Mouse (Mus musculus) kidney, embryonic 16.5 days (tissue): ENCODE data around the gene Hist1h2ad. TPM values are rescaled to one million over a fixed set of nuclear protein-coding genes. Genes with fewer than 3 reads are reported as not detected.
"Not testable (repeated sequence)": the region's sequence is repeated elsewhere in the genome, so short reads cannot be mapped to it uniquely, and the experiment has no call there.

Source experiments
- ATAC-seq: fragments of 200-750 bp; cut with Nextera tagmentation; 2 replicates; pipeline ENCODE4 v1.8.0; 2017; ENCODE audit warnings: moderate TSS enrichment; ENCODE audit not compliant: low FRiP score, low TSS enrichment
- H3K27ac ChIP-seq: fragments of 300-500 bp; sonication (generic); 2 replicates; pipeline ENCODE4 v1.5.1; 2014; ENCODE audit warnings: low read length
- H3K27me3 ChIP-seq: fragments of 300-500 bp; sonication (generic); 2 replicates; pipeline ENCODE4 v1.6.1; 2014; ENCODE audit warnings: low read length, control low read depth, mixed read lengths; ENCODE audit not compliant: insufficient read depth
- H3K36me3 ChIP-seq: fragments of 300-500 bp; sonication (generic); 2 replicates; pipeline ENCODE4 v1.6.1; 2014; ENCODE audit warnings: low read length, control low read depth, mixed read lengths; ENCODE audit not compliant: insufficient read depth
- H3K4me1 ChIP-seq: fragments of 300-500 bp; sonication (generic); 2 replicates; pipeline ENCODE4 v1.6.1; 2014; ENCODE audit warnings: low read length, control low read depth, mixed read lengths; ENCODE audit not compliant: insufficient read depth
- H3K4me2 ChIP-seq: fragments of 300-500 bp; sonication (generic); replicated peaks from 2 replicates; pipeline ENCODE4 v1.6.1; 2014; ENCODE audit warnings: low read depth, low read length
- H3K4me3 ChIP-seq: fragments of 300-500 bp; sonication (generic); 2 replicates; pipeline ENCODE4 v1.5.1; 2014; ENCODE audit warnings: mild to moderate bottlenecking, low read length
- H3K9ac ChIP-seq: fragments of 300-500 bp; sonication (generic); replicated peaks from 2 replicates; pipeline ENCODE4 v1.6.1; 2014; ENCODE audit warnings: low read length
- H3K9me3 ChIP-seq: fragments of 300-500 bp; sonication (generic); 2 replicates; pipeline ENCODE4 v1.6.1; 2016; ENCODE audit warnings: low read length, control low read depth
- WGBS: fragments of 180-500 bp; shearing (Covaris S2); extraction: QIAGEN DNeasy Blood & Tissue Kit; methylation state at CpG from one replicate; pipeline ENCODE4 v1.1.7; 2014; 5-methylcytosine and 5-hydroxymethylcytosine counted together
- polyA plus RNA-seq: library from polyadenylated mRNA; unstranded; fragments of >200 nt; fragmentation: Nextera tagmentation; extraction: Ambion mirVana; gene quantifications from 2 replicates; pipeline ENCODE4 v1.2.1, GENCODE M21; 2015

Hist1h2ad gene
- polyA plus RNA-seq, 1 experiment from 2014 or later, result 3.0 TPM

DNA sequence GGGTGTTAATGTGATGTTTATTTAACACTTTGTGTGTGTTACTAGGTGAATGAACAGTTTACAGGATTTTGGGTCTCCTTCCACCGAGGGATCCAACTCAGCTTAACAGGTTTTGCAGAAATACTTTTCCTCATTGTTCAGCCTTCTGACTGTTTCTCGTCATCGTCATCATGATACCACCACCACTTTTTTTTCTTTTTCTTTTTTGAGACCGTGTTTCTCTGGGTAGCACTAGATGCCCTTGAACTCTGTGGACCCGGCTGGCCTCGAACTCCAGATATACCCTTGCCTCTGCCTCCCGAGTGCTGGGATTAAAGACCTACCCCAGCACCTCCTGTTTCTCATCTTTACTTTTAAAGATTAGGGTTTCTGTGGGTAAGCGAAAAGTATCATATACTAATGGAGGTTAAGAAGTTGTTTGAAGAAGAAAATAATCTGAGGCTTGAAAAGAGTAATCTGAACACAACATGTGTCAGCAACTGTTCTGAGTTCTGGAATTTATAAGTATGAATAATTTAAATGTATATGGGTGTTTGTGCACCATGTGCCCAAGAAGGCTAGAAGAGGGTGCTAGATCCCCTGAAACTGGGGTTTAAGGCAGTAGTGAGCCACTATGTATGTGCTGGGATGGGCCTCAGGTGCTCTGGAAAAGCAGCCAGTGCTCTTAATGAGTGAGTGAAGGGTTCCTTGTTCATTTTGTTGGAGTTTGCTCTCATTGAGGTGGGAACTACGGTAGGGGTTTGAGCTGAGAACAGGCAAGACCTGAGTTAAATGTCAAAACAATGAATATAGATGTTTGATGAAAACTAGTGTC lies 41.7 kb upstream of the Hist1h2ad start:
- Histone ChIP-seq H3K4me3 (peak overlapping the region; percentile 61), H3K9me3 (no peaks in the 10 kb centered on the region), H3K36me3 (no peaks in the 10 kb centered on the region), H3K4me1 (peaks cover 37% of the 10 kb centered on the region), H3K27me3 (no peaks in the 10 kb centered on the region), H3K27ac (peak overlapping the region; percentile 98), H3K4me2 (peak overlapping the region; percentile 72), H3K9ac (peak overlapping the region; percentile 81)
- 21% methylated on average over 9 of the region's 9 CpGs for WGBS
- ATAC-seq, result no peak

DNA sequence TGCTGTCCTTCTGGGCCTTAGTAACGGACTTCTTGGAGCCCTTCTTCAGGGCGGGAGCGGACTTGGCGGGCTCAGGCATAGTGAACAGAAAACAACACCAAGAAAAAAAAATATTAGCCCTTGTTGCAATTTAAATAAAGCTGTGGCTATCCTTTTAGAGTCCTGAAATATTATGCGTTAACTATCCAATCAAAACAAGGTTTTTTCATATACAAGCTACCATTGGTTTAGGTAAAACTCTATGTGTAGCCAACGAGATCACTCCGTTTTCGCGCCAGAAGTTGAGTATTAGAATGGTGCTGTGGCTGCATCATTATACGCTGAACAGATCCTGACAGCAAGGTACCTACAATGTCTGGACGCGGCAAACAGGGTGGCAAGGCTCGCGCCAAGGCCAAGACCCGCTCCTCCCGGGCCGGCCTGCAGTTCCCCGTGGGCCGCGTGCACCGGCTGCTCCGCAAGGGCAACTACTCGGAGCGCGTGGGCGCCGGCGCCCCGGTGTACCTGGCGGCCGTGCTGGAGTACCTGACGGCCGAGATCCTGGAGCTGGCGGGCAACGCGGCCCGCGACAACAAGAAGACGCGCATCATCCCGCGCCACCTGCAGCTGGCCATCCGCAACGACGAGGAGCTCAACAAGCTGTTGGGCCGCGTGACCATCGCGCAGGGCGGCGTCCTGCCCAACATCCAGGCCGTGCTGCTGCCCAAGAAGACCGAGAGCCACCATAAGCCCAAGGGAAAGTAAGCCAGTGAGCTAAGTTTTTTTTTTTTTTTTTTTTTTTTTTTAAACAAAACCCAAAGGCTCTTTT lies 40.4 kb upstream of the Hist1h2ad start, which contains the start of gene Hist1h2af:
Gene Hist1h2af, plus strand, starts transcription at position 347 of the 808 bp plus-strand sequence.
- under 1% methylated on average over 21 of the region's 53 CpGs for WGBS
- Histone ChIP-seq H3K4me3 (peak within 1 kb of the TSS; percentile 61), H3K9ac (peak within 1 kb of the TSS; percentile 82), H3K27ac (peak within 1 kb of the TSS; percentile 98), H3K4me2 (peak within 1 kb of the TSS; percentile 72), H3K4me1 (peaks cover 38% of the 10 kb centered on the region)
- ATAC-seq, result peak; percentile 50
- H3K9me3 ChIP-seq, H3K27me3 ChIP-seq, H3K36me3 ChIP-seq: not testable (repeated sequence)

DNA sequence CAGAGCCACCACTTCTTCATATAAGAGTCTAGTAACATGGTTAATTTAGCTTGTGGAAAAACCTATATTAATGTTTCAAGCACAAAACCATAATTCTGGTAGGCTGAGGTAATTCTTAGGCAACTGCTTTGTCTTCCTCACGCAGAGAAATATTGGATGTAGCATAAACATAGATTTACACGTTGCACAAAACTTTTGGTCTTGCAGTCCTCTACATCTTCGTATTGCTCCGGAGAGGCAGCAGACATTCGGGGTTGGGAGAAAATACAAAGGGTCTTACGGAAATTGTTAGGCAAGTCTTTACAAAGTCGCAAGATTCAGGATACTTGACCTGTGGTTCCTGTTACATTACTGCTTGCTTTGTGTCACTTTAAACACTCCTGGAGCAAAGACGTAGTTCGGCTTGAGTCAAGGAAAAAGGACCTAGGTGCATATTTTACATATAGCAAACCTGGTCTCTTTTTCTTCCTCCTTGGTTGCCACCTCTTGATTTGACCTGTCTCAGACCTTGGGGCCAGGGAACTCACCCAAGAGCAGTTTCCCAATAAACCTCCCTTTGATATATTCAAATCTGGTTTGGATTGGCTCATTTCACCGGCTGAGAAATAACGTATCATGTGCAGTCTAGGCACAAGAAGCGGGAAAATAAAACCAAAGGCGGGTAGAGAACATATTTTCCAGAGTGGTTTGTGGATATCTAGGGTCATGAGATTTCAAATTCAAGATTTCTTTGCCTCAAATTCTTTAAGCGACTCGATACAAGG lies 39.6 kb upstream of the Hist1h2ad start:
- Histone ChIP-seq H3K4me3 (peak overlapping the region; percentile 61), H3K9me3 (no peaks in the 10 kb centered on the region), H3K9ac (peak overlapping the region; percentile 82), H3K4me2 (peak overlapping the region; percentile 72), H3K27me3 (no peaks in the 10 kb centered on the region), H3K4me1 (peaks cover 34% of the 10 kb centered on the region), H3K36me3 (no peaks in the 10 kb centered on the region), H3K27ac (peak overlapping the region; percentile 89)
- WGBS, result under 1% methylated on average over 15 of the region's 15 CpGs
- no peak for ATAC-seq

DNA sequence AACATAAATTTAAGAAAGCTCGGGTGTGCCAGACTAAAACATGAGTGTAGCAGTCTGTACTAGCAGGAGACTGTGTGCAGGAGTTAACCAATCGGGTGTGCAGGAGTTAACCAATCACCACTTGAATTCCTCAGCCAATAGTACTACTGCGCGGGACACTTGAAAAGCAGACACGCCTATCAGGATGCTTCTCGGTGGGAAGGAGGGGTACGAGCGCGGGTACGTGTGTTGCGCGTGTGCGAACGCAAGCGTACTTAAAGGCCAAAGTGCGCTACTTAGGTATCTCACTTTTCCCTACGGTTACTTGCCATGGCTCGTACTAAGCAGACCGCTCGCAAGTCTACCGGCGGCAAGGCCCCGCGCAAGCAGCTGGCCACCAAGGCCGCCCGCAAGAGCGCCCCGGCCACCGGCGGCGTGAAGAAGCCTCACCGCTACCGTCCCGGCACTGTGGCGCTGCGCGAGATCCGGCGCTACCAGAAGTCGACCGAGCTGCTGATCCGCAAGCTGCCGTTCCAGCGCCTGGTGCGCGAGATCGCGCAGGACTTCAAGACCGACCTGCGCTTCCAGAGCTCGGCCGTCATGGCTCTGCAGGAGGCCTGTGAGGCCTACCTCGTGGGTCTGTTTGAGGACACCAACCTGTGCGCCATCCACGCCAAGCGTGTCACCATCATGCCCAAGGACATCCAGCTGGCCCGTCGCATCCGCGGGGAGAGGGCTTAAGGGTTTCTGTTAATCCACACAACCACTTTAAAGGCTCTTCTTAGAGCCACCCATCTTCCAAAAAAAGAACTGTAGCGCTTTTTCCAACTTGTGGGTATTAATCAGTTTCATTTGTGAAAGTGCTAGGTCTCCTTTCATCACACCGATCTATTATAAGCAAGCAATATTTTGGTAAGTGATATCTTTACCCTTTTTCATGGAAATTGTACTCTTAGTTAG lies 38.8 kb upstream of the Hist1h2ad start, which contains the start of gene Hist1h3g:
Gene Hist1h3g, plus strand, starts transcription at position 286 of the 939 bp plus-strand sequence.
- H3K4me2 ChIP-seq, result peak within 1 kb of the TSS; percentile 72
- H3K9ac ChIP-seq, result peak within 1 kb of the TSS; percentile 82
- H3K36me3 ChIP-seq, H3K9me3 ChIP-seq, H3K27me3 ChIP-seq: not testable (repeated sequence)
- WGBS, result under 1% methylated on average over 32 of the region's 62 CpGs
- H3K4me1 ChIP-seq, result peaks cover 35% of the 10 kb centered on the region
- peak; percentile 92 for ATAC-seq
- H3K4me3 ChIP-seq, result peak within 1 kb of the TSS; percentile 61
- peak within 1 kb of the TSS; percentile 89 for H3K27ac ChIP-seq

DNA sequence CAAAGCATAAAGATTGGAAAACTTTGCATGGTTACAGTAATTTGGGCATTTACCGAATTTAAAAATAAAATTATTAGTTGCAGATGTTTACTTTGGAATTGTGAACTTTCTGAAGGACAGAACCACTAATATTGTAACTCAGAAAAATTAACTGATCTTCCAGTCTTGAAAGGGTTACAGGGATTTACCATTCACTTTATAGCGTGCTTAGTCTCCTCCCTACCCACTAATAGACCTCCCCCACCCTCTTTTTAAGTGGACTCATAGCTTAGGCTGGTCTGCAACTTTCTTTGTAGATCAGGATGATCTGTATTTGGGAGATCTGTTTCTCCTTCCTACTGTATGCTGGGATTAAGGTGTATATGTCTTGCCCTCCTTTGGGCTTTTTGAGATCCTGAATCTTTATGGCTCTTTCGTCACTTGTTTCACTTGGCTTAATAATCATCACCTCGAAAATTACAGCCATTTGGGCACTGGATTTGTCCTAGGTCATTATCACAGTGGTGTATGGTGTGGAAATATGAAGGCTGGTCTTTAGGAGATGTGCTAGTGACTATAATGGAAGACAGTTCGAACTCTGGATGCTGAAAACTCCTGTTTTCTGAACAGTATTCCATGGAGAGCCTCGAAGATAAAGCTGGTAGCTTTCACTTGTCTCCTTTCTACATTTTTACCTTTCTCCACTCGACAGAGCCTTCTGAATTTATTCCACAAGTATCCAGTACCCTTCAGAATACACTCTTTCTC lies 37.9 kb upstream of the Hist1h2ad start:
- H3K9me3 ChIP-seq, result no peaks in the 10 kb centered on the region
- peak overlapping the region; percentile 72 for H3K4me2 ChIP-seq
- peak overlapping the region; percentile 79 for H3K27ac ChIP-seq
- peak overlapping the region; percentile 61 for H3K4me3 ChIP-seq
- no peak for ATAC-seq
- H3K36me3 ChIP-seq, result no peaks in the 10 kb centered on the region
- H3K27me3 ChIP-seq, result no peaks in the 10 kb centered on the region
- peaks cover 39% of the 10 kb centered on the region for H3K4me1 ChIP-seq
- 17% methylated on average over 7 of the region's 7 CpGs for WGBS
- H3K9ac ChIP-seq, result peak overlapping the region; percentile 70

DNA sequence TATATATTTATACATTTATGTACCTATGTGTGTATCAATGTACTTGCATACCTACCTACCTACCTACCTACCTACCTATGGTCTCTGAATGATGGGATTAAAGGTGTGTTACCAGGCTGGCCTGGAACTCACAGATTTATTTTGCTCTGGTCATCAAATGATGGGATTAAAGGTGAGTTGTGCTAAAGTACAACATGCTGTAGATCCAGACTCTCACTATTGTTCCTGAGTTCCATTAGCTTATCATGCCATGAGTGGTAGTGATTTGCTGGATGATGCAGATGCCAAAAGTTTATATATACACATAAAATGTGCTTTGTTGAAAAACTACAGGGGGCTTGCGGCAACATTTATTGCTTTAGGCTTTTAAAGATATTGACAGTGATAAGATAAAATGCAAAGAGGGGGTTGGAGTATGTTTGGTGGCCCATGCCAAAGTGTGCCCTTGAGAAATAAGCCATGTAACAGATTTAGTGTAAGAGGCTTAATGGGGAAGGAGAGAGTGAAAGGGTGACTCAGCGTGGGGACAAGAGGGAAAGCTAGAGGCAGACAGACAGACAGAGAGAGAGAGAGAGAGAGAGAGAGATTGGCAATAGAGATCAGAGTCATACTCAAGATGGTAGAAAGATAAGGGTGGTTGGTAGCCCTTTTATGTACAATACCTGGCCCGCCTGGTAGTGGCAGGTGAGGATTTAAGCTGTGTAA lies 37.0 kb upstream of the Hist1h2ad start:
- H3K4me3 ChIP-seq, result peak overlapping the region; percentile 27
- peak overlapping the region; percentile 72 for H3K4me2 ChIP-seq
- 67% methylated on average over 3 of the region's 3 CpGs for WGBS
- no peak overlapping the region for H3K9ac ChIP-seq
- no peaks in the 10 kb centered on the region for H3K9me3 ChIP-seq
- ATAC-seq, result no peak
- H3K4me1 ChIP-seq, result peaks cover 39% of the 10 kb centered on the region
- no peaks in the 10 kb centered on the region for H3K36me3 ChIP-seq
- no peaks in the 10 kb centered on the region for H3K27me3 ChIP-seq
- H3K27ac ChIP-seq, result 0 out of 2 replicates have a peak overlapping the region, but pooled peaks have one; percentile 0

DNA sequence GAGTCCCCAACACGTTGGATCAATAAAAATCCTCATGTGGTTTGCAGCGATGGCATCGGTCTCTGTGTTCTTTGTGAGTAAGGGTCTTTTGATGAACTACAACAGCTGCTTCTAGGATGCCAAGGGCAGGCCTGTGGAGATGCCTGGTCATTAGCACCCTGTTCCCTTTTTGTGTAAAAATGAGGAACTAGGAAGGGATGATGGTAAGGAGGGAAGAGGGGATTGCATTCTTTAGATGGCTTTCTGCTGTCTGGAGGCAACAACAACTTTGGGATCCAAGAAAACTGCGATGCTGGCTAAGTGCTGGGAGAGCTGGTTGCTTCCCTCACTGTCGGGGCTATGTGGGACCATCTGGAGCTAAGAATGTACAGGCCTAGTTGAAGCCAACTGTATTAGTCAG lies 35.9 kb upstream of the Hist1h2ad start:
- no peaks in the 10 kb centered on the region for H3K27me3 ChIP-seq
- WGBS, result 63% methylated on average over 5 of the region's 5 CpGs
- peaks cover 28% of the 10 kb centered on the region for H3K4me1 ChIP-seq
- no peaks in the 10 kb centered on the region for H3K9me3 ChIP-seq
- H3K36me3 ChIP-seq, result no peaks in the 10 kb centered on the region
- no peak overlapping the region for H3K27ac ChIP-seq
- no peak overlapping the region for H3K4me3 ChIP-seq
- no peak overlapping the region for H3K9ac ChIP-seq
- ATAC-seq, result no peak
- no peak overlapping the region for H3K4me2 ChIP-seq

DNA sequence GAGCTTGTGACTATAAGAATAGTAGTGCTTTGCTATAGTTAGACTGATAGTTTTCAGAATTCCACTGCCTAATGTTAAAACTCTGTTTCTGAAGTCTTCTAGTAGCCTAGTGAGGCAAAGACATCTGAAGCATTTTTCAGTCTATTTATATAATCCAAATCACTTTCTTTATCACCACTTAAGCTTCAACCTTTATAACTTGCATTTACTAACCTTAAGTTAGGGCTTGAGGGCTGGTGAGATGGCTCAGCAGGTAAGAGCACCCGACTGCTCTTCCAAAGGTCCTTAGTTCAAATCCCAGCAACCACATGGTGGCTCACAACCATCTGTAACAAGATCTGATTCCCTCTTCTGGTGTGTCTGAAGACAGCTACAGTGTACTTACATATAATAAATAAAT lies 34.4 kb upstream of the Hist1h2ad start:
- H3K36me3 ChIP-seq, ATAC-seq, H3K4me2 ChIP-seq, H3K4me3 ChIP-seq, H3K9me3 ChIP-seq, H3K27ac ChIP-seq, H3K9ac ChIP-seq, H3K27me3 ChIP-seq: not testable (repeated sequence)
- 67% methylated on average over 1 of the region's 1 CpGs for WGBS
- H3K4me1 ChIP-seq, result peaks cover 20% of the 10 kb centered on the region
